Mouse (Mus musculus): Measurements from ENCODE around the gene Dera.

Dera gene

DNA sequence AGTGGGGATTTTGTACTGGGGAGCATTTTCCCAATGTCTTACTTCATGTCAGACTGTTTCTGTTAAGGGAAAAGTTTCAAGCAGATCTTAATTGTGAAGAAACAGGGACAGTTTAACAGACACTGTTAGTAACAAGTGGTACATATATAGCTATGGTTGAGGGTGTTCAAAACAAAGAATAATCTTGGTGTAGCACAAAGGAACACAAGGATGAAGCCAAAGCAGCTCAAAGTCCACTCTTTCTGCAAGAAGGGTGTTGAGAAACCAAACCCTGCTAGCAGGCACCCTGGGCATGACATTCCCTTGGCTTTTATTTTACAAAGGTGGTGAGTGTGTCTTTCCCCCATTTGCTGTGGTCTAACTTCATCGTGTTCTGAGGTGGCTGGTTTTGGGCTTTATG lies 3.5 kb downstream of the Dera start:
- no peak for DNase-seq (ENCODE audit: low spot score in 2 of 2)

DNA sequence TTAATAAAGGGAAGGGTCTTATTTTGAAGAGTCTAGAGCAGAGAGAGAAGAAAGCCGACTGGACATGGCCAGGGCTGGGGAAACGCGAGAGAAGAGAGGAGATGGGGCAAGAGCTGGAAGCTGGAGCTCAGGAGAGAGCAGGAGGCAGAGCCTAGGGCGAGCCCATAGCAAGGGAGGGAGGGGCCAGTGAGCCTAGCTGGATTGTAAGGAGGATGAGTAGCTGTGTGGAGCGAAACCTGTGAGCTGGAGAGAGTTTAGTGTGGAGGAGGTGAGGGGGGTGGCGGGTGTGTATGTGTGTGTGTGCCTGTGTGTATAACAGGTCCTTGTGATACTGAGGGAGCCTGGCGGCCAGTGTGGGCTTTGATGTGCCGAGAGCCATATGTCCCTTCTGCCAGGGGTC lies 5.3 kb downstream of the Dera start:
- DNase-seq (ENCODE audit: low spot score in 2 of 2) = no peak

DNA sequence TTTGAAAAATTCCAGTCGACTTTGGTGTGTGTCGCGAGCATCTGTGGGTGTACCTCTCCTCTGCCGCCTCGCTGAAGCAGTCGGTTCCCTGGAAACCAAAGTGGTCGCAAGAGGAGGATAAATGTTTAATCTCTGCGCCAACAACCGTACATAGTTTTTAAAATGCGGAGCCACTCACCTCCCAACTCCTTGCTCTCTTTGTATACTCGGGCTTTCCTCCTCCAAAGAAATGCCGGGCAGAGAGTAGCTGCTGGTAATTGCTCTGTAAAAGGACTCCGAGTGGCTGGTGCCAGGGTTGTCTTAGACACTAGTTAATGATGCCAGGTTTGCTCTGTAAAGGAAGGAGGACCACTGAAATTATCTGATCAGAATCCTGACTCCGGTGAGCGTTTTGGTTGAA lies 6.6 kb downstream of the Dera start:
- no peak for DNase-seq (ENCODE audit: low spot score in 2 of 2)

DNA sequence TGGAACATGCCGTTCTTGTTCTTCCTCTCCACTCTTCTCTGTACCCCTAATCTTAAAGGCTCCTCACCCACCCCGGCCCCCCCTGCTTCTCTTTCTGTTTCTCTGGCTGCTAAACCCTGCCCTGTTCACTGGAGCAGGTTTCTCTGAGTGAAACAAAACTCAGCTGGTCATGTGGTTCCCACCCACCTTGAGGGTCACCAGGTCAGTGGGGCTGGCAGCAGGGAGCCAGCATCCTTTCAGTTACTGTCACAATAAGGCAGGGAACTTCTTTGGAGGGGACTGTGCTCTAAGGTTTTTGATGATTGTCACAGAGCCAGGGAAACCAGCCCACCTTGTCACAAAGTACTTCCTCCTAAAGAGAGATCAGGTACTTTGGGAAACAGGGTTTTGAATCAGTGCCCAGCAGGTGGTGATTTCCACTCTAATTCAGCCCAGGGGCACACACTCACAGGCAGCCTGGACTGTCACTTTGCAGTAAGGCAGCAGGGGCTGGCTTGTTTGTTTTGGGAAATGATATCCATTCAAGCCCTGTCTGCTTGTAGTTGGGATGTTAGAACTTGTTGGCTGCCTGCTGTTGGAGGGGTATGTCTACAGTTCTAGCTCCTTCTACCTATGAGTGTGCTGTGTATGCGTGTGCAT lies 10.3 kb downstream of the Dera start:
- no peak for DNase-seq (ENCODE audit: low spot score in 2 of 2)

DNA sequence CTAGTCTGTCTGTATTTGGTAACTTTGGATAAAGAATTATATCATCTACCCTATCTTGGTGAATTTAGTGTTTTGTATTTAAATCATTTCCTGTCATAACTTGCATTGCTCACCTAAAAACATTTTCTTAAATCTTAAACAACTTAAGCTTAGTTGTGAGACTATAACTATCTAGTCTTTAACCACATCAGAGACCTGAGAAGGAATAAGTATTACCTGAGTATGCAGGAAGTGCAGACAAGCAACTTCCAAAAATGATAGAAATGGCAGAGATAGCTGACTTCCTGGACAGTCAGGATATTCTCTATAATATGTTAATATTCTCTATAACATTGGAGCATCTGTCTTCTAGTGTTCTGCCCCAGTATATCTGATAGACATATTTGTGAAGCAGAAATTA lies 11.8 kb downstream of the Dera start:
- DNase-seq (ENCODE audit: low spot score in 2 of 2) = no peak

DNA sequence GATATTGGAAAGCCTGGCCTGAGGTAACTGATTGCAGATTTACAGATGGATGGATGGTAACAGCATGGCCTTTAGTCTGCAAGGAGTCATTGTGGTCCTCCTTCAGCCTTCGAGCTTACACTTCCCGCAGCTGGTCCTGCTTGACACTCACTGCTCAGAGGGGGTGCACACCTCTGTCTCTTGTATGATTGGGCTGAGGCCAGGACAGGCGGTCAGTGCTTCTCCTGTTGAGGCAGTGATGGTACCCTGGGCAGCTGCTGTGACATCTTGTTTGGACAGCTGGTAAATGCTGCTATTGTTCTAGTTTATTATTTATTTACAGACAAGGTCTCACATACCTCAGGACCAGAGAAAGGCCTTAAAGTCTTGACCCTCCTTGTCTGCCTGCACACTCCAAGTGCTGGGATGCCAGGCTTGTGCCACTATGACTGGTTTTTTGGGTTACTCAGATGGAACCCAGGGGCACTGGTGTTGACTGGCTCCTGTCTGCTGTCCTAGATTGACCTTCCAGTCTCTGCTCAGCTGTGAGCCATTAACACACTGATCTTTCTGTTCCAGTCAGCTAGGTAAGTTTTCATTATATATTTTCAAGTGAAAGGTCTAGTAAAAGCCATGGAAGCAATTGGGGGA lies 17.4 kb downstream of the Dera start:
- DNase-seq (ENCODE audit: low spot score in 2 of 2) = no peak

DNA sequence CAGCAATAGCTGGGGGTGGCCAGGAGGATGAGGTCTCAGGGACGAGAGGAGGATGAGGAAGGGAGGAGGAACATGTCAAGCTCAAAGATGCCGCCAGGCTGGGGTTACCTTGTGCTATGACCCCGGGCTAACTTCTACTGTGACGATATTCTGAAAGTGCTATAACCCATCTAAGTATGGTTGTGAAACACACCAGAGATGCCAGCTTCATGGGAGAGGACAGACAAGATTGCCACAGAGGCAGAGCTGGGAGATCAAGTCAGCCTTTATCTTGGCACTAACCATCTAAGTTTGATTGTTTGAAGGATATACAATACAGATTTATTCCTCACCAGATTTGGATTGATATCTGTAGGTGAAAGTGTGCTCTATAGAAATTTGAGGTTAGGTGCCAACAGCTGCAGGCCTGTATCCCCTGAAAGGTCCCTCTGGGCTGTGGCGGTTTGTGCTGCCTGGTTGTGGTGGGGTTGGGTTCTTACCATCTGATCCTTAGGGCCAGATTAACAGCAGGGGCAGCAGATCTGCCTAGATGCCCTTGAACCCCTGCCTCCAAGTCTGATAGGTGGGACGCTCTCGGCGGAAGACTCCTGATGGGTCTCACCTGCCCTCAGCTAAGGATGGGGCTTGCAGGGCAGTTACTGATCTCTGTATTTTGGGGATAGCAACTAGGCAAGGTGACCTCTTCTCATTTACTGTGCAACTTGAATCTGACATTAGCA lies 18.7 kb downstream of the Dera start:
- DNase-seq (ENCODE audit: low spot score in 2 of 2) = no peak

DNA sequence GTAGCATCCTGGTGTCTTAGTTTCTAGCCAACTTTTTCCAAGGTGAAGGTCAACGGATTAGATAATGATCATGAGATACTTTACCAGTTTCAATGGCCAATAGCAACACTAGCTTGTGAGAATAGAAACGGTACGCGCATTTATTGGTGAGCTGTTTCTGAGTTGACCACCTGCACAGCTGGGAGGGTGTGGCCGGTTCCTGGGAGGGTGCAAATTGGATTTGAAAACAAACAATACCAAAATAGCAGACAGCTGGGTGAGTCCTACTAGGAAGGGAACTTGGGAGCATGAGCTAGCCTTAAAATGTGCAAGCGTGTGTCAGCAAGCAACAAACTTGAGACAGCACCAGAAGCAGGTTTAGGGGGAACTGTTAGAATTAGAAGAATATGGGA lies 19.3 kb downstream of the Dera start:
- DNase-seq (ENCODE audit: low spot score in 2 of 2) = no peak

DNA sequence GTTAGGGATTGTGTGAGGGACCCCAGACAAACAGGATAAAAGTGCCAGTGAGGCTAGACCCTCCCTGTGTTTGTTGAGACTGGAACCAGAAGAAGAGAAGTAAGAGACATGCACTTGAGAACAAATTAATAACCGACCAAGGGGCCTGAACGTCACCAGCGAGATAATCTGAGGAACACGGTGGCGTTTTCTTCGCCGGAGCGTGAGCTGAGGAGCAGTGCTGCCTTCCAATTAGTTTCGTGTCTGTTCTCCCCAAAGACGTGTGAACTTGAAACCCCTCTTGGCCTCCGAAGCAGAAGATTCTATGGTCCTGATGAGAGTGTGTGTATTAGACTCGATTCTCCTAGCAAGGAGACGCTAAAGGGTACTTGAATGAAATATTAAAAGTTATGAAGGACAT lies 19.8 kb downstream of the Dera start:
- DNase-seq (ENCODE audit: low spot score in 2 of 2) = no peak

DNA sequence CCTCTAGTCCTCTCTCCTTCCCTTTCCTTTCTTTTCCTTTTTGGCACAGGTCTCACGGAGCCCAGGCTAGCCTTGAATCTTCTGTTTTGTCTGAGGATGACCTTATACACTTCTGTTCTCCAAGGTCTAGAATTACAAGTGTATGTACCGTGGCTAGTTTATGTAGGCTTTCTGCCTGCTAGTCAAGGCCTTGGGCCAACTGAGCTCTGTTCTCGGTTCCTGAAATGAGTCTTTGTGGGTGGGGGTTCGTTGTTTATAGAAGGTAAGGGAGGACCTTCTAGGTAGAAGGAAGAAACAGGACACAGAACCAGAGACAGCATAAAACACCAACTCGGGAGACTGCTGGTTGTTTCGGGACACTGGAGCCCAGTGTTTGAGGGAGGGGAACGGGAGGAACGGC lies 20.8 kb downstream of the Dera start:
- no peak for DNase-seq (ENCODE audit: low spot score in 2 of 2)

DNA sequence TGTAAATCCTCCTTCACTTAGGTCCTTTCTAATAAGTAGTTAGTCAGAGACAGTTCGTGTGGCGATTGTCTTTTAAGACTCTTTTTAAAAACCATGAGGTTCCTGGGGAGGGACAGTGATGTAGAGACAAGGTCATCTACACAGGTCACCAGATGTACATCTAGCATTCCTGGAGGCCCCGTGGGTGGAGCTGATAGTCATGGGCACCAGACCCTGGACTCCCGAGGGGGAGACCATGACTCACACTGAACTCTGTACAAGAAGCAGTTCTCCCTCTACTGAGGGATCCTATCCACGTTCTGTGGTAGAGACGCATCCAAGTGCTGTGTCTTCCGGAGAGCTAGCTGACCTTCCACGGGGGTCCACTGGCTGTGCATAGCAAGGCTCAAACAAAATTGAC lies 22.6 kb downstream of the Dera start:
- no peak for DNase-seq (ENCODE audit: low spot score in 2 of 2)

DNA sequence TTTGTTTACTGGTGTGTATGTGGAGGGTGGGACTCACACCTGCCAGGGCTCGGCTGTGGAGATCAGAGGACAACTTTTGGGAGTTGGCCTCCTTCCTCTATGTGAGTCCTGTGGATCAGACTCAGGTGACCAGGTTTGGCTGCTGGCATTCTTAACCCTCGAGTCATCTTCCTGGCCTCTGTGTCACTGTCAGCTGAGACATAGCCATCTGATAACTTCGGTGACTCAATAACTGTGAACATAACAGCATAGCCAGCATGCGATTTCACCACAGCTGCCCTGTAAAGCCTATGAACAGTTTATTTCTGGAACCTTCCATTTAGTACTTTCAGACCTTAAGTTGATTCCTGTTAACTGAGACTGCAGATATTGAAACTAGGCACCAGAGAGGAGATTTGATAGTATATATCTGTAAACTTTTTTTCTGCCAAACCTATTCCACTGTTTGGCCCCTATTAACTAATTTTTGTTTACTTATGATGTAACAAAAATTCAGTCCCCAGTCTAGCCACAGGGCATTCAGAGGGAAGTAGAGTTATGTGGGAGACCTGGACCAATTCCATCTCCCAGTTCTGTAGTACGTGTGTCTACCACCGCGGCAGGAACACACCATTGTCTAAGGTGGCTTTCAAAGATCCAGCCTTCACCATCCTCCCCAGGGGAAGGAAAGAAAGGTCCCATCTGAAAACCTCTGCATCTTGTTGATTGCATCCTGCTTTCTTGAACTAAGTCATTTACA lies 29.7 kb downstream of the Dera start:
- DNase-seq (ENCODE audit: low spot score in 2 of 2) = no peak

DNA sequence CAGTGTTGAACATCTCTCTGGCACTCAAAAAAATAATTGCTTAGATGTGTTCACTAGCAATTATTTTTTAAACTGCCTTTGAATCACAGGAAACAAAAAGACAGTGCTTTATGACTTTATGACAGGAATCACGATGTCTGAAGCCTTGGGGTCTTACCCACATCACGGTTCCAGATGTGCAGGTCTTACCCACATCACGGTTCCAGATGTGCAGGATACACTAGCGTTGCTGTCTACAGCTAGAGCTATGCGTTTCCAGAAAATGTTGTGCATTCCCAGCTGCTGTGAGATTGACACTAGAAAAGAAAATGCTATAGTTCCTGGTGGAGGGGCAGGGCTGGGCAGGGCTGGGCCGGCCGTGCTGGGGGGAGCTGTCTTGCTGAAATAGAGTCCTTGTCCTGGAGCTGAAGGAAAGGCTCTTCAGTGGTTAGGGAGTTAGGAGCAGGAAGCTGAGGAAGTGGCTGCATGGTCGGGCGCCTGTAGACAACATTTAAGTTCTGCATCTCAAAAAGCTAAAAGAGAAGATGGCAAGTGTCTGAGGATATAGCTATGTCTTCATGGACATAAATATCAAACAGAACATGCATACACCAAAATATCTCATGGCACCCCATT lies 34.7 kb downstream of the Dera start:
- DNase-seq (ENCODE audit: low spot score in 2 of 2) = no peak

DNA sequence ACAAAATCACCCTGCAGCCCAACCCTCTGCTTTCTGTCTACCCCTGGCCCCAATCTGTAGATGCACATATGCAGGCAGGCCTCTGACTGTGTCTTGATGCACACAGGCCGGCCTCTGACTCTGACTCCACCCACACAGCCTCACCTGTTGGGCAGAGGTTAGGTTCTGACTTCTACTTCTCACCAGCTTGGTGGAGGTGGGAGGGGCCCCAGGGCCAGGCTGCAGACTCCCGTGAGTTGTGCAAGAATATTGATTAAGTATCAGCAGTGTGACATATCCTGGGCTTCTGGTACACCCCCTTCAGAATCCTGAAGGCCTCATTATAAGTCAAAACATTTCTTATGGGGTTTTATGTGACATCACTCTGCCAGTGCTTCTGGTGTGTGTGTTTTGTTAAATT lies 35.3 kb downstream of the Dera start:
- DNase-seq (ENCODE audit: low spot score in 2 of 2) = no peak

DNA sequence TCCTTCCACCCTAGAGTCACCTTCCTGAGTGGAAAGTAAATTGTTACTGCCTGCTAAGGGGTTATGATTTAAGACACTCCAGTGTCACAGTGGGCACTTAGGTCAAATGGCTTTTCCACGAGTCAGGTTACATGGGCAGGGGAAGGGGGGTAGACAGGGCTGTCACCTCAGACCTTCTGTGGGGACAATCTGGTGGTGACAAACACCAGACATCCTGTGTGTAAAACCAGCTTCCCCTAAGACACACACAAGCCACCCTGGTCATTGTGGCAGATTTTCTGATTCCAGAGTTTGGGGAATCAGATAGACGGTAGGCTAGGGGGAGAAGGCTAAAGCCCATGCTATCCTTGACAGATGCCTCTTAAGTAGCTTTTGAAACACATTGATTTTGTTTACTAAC lies 41.1 kb downstream of the Dera start:
- DNase-seq (ENCODE audit: low spot score in 2 of 2) = no peak

DNA sequence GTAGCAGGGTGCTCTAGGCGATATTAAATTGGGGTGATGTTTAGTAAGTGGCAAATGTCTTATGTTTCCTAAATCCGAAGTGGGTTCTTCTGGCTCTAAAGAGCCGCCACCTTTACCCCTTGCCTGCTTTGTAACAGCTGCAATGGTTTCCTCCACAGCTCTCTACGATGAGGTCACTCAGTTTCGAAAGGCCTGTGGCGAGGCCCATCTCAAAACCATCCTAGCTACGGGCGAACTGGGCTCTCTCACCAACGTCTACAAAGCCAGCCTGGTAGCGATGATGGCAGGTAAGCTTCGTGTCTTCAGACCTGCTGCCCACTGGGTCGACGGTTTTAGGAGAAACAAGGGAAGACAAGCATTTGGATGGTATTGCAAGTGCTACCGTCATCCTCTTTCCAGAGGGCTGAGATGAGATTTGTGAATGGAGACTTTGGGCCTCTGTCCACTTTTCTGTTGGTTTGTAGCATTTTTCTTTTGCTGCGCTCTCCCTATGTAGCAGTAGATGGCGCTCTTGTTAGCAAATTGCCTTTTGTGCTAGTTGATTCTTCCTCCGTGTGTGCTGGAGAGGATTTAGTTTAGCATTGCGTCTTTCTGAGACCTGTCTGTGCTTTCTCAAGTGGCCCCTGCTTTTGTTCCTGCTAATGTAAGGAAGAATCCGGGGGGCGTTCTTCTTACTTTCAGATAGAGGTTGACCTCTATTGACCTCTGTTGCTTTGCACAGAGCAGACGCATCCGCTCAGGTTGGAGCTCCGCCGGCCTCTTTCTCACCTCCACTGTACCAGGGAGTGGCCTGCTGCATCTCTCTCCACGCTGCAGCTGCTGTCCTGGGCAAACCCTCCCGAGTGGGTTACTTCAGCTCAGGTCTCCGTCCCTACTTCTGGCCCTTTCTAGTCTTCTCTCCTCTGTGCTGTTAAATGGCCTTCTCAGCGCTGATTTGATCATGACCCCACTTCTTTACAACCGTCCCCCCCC lies 42.5 kb downstream of the Dera start:
- no peak for DNase-seq (ENCODE audit: low spot score in 2 of 2)

DNA sequence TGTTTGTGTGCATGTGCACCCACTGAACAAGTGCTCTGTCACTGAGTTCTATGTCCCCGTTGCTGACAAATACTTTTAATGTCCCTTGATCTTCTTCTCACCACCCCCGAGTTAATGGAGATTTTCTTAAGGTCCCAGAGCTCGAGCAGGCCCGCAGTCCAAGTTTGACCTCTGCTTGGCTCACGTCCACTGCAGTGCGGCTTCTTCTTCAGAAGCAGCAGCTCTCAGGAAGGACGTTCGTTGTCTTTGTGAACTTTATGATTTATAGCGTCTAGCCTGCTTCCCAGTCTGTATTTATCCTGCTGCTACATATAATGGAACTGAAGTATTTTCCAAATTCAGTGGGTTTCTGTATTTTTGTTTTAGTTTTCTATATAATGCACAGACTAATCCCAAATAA lies 44.9 kb downstream of the Dera start:
- no peak for DNase-seq (ENCODE audit: low spot score in 2 of 2)

DNA sequence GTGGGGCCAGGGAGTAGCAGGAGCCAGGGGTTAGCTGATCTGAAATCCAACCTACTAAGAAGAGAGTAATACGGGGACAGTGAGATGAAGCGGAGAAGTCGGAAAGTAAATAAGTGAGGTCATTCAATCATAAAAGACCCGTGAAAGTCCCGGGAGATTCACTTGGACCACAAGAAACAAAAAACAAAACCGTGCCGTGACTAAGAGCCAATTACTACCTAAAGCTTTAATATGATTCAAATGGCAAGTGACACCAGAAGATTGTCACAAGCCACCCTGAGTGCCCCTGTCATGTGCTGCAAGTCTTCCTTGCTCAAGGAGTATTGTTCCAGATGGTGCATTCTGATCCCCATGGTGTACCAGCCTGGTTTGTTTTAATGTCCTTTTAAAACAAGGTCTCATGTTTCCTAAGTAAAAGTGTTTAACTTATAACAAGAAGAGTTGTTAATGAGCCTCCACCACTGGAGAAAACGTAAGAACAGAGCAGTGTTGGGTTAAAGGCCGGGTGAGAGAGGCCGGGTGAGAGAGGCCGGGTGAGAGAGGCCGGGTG lies 49.2 kb downstream of the Dera start:
- DNase-seq (ENCODE audit: low spot score in 2 of 2) = no peak

DNA sequence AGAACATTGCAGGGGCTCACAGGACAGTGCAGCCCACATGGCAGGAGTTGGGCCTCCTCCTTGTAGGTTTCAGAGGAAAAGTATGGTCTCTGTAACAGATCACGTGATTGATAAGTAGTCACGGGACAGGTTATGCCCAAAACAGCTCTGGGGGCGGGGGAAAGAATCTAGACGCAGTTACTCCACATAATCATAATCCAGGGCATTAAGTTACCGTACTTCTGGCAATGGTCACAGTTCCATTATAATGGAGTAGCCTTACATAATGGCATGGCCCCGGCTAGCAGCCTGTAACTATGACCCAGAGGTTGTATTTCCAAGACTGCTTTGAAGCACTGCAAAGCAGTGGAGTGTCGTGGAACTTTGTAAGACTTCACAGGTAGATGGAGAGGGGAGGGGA lies 49.8 kb downstream of the Dera start:
- no peak for DNase-seq (ENCODE audit: low spot score in 2 of 2)

DNA sequence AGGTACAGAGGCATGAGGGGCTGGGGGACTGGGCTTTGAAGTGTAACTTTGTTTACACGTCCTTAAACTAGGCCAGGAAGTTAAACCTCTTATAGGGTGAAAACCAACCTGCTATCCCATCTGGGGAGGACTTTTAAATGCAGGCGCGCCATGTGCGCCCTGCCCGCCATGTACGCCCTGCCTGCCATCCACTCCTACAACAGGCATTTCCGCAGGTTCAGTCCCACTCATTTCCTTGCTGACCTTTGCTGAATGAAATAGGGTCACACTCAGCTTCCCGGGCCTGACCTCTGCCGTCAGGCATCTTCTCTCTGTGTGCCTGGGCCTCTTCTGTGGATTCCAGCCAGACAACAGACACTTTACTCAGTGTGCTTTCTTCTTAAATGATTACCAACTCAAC lies 50.3 kb downstream of the Dera start:
- no peak for DNase-seq (ENCODE audit: low spot score in 2 of 2)

DNA sequence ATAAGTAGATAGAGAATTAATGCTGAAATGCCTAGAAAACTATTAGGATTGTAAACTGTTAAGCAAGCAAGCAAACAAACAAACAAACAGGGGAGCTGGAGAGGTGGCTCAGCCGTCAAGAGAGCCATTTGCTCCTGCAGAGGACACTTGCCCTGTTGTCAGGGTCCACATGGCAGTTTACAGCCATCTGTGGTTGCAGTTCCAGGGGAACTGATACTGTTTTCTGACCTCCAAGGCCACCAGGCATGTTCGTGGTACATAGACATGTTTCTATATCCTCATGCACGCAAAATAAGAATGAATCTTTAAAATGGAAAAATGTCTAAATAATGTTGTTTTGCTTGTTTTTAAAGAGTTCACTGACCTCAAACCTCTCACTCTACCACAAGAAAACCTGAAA lies 52.0 kb downstream of the Dera start:
- no peak for DNase-seq (ENCODE audit: low spot score in 2 of 2)

Measured in spleen, postnatal 36 days (tissue).